Mouse (Mus musculus): ENCODE data around the gene Fxn. TPM values are rescaled to one million over a fixed set of nuclear protein-coding genes. Genes with fewer than 3 reads are reported as not detected.

Fxn gene
- 58.4 and 60.8 TPM in 2 replicates for polyA plus RNA-seq (2015; fragmentation: Nextera tagmentation; extraction: Ambion mirVana)

DNA sequence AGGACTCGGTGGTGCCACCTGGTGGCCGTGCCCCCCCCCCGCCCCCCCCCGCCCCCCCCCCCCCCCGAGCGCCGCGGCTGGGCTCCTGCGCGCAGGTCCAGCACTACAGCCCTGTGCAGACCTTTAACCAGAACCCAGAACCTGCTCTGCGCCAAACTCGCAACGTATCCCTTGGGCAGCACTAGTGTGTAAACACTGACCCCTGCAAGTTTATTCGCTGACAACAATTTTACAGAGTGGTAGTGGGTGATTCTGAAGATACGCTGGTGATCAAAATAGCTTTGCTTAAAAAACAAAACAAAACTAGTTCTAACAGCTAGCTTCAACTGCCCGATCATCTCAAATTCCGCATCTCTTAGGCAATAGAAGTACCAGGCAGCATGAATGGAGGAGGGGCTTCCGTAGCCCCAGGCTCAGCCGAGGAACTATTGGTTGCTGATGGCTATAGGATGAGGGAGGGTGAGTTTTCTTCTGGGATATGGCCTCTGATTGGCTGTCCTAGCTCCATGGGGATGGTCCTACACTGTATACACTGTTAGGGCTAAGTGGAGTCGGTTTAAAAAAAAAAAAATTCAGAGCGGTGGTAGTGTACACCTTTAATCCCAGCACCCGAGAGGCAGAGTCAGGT lies at the start of gene Fxn:
Fxn (minus strand) TSS at position 5 of the 628 bp plus-strand sequence.
- Histone ChIP-seq H3K27ac (peak within 1 kb of the TSS; percentile 95), H3K9ac (peak within 1 kb of the TSS; percentile 74), H3K4me1 (peaks cover 13% of the 10 kb centered on the region), H3K4me2 (peak within 1 kb of the TSS; percentile 90), H3K9me3 (replicated peaks) (no peaks in the 10 kb centered on the region), H3K4me3 (replicated peaks) (peak within 1 kb of the TSS; percentile 79), H3K27me3 (no peaks in the 10 kb centered on the region), H3K36me3 (peaks cover 13% of the 10 kb centered on the region)
- peak; percentile 94 for ATAC-seq (replicated peaks; ENCODE audit: low FRiP score)
- WGBS, result 2% methylated on average over 19 of the region's 22 CpGs

DNA sequence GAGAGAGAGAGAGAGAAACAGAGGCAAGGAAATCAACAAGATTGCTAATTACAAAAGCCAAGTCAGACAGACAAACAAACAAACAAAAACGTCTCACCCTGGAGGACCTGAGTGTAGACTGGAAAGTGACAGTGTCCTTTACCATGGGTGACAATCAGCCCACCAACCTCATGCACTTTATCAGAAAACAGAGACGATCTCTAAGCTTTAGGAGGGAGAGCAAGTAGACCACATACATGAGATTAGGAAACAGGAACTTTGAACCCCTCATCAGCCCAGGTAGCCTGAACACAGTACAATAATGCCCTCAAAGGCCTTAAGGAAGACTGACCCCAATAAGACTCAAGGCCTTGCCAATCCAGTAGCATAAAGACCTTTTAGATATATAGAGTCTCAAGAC lies 47.5 kb upstream of the Fxn start:
- H3K27me3 ChIP-seq, result peaks cover 3% of the 10 kb centered on the region; the same call in 1 of the 2 replicates
- no peak overlapping the region for H3K27ac ChIP-seq
- 0 out of 2 replicates have a peak, but pooled peaks cover 11% of the 10 kb centered on the region for H3K4me1 ChIP-seq
- H3K9me3 ChIP-seq (replicated peaks), result no peaks in the 10 kb centered on the region
- no peak for ATAC-seq (replicated peaks; ENCODE audit: low FRiP score)
- no peak overlapping the region for H3K4me2 ChIP-seq
- no peak overlapping the region for H3K9ac ChIP-seq
- 67% methylated on average over 2 of the region's 2 CpGs for WGBS
- no peaks in the 10 kb centered on the region for H3K36me3 ChIP-seq
- no peak overlapping the region for H3K4me3 ChIP-seq (replicated peaks)

- 0 out of 2 replicates have a peak, but pooled peaks cover 8% of the 10 kb centered on the region for H3K4me1 ChIP-seq
- H3K36me3 ChIP-seq, result no peaks in the 10 kb centered on the region
- no peak overlapping the region for H3K9ac ChIP-seq
- no peak overlapping the region for H3K4me3 ChIP-seq (replicated peaks)
- no peak for ATAC-seq (replicated peaks; ENCODE audit: low FRiP score)
- H3K4me2 ChIP-seq, result no peak overlapping the region
- peaks cover 3% of the 10 kb centered on the region; the same call in 1 of the 2 replicates for H3K27me3 ChIP-seq
- H3K9me3 ChIP-seq (replicated peaks), result no peaks in the 10 kb centered on the region
- no peak overlapping the region for H3K27ac ChIP-seq
- 40% methylated on average over 1 of the region's 1 CpGs for WGBS
Measured at GRCm38 (mm10) chr19:24326969-24327368, 46.6 kb upstream of the Fxn start.

GRCm38 (mm10) chr19:24325692-24326091 lies 45.3 kb upstream of the Fxn start:
- Histone ChIP-seq H3K27me3 (peaks cover 3% of the 10 kb centered on the region; the same call in 1 of the 2 replicates), H3K36me3 (no peaks in the 10 kb centered on the region), H3K9ac (no peak overlapping the region), H3K4me2 (no peak overlapping the region), H3K4me3 (replicated peaks) (no peak overlapping the region), H3K27ac (no peak overlapping the region), H3K9me3 (replicated peaks) (no peaks in the 10 kb centered on the region), H3K4me1 (0 out of 2 replicates have a peak, but pooled peaks cover 8% of the 10 kb centered on the region)
- ATAC-seq (replicated peaks; ENCODE audit: low FRiP score), result no peak
- 76% methylated on average over 6 of the region's 6 CpGs for WGBS

DNA sequence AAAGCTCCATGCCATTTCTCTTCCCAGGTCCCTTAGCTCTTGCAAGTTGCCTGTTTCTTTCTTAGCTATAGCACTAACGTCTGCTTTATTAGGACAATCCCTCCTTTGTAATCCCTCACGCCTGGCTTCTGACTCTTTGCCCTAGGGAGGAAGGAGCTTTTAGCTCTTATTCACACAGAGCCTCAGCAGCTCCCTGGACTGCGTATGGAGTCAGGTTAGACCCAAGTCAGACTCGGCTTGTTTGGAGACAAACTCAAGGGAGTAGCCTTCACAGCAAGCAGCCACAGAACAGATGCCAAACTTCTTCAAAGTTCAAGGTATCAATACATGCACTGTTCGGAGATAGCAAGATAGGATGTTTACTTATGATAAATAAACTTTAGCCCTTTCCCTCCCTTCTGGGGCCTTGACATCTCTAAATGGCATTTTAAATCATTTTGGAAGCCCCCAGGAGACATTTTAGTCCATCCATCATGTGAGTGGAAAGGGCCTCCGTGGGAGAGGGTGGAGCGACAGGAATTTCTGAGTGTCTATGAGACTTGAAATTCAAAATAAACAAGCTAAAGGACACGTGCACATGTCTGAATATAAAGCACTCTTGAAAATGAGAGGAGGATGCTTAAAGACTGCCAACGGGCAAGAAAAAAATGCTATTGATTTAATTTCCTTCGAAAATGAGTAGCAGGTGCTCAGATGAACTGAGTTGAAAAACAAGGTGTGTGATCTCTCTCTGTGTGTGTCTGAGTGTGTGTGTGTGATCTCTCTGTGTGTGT lies 43.6 kb upstream of the Fxn start:
- Histone ChIP-seq H3K9ac (no peak overlapping the region), H3K4me2 (no peak overlapping the region), H3K9me3 (replicated peaks) (no peaks in the 10 kb centered on the region), H3K27me3 (peaks cover 3% of the 10 kb centered on the region; the same call in 1 of the 2 replicates), H3K36me3 (no peaks in the 10 kb centered on the region), H3K4me3 (replicated peaks) (no peak overlapping the region), H3K27ac (no peak overlapping the region), H3K4me1 (0 out of 2 replicates have a peak, but pooled peaks cover 8% of the 10 kb centered on the region)
- 23% methylated on average over 10 of the region's 10 CpGs for WGBS
- ATAC-seq (replicated peaks; ENCODE audit: low FRiP score), result no peak

- Histone ChIP-seq H3K36me3 (no peaks in the 10 kb centered on the region), H3K9ac (no peak overlapping the region), H3K4me2 (no peak overlapping the region), H3K9me3 (replicated peaks) (no peaks in the 10 kb centered on the region), H3K27ac (no peak overlapping the region), H3K27me3 (peaks cover 3% of the 10 kb centered on the region; the same call in 1 of the 2 replicates), H3K4me1 (peaks cover 12% of the 10 kb centered on the region), H3K4me3 (replicated peaks) (no peak overlapping the region)
- 89% methylated on average over 8 of the region's 8 CpGs for WGBS
- no peak for ATAC-seq (replicated peaks; ENCODE audit: low FRiP score)
Measured at GRCm38 (mm10) chr19:24321900-24322311, 41.5 kb upstream of the Fxn start.

- H3K27ac ChIP-seq, result no peak overlapping the region
- H3K4me3 ChIP-seq (replicated peaks), result no peak overlapping the region
- peaks cover 3% of the 10 kb centered on the region; the same call in 1 of the 2 replicates for H3K27me3 ChIP-seq
- no peak for ATAC-seq (replicated peaks; ENCODE audit: low FRiP score)
- H3K4me1 ChIP-seq, result peaks cover 18% of the 10 kb centered on the region
- no peak overlapping the region for H3K9ac ChIP-seq
- no peaks in the 10 kb centered on the region for H3K36me3 ChIP-seq
- H3K4me2 ChIP-seq, result no peak overlapping the region
- WGBS, result 86% methylated on average over 6 of the region's 6 CpGs
- H3K9me3 ChIP-seq (replicated peaks), result no peaks in the 10 kb centered on the region
Measured at GRCm38 (mm10) chr19:24321211-24321899, 41.0 kb upstream of the Fxn start.

DNA sequence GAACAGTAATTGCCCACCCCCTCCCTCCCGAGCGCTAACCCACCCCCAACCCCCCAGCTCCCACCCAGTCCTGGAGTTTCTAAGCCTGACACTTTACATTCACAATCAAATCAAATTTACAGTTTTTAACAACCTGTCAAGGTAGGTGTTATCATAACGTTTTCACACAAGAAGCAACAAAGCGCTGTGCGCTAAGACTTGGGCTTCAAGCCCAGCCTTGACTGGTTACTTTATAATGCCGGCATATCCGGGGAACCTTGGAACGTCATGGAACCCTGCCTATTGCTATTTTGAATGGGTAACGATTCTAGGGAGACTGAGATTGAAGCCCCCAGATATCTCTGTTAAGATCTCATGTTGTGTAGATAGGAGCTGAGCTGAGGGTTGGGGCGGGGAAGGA lies 37.8 kb upstream of the Fxn start:
- 64% methylated on average over 10 of the region's 10 CpGs for WGBS
- Histone ChIP-seq H3K9ac (no peak overlapping the region), H3K4me2 (no peak overlapping the region), H3K9me3 (replicated peaks) (no peaks in the 10 kb centered on the region), H3K4me1 (peaks cover 10% of the 10 kb centered on the region), H3K27me3 (no peaks in the 10 kb centered on the region), H3K4me3 (replicated peaks) (no peak overlapping the region), H3K36me3 (no peaks in the 10 kb centered on the region), H3K27ac (no peak overlapping the region)
- ATAC-seq (replicated peaks; ENCODE audit: low FRiP score), result no peak

GRCm38 (mm10) chr19:24317731-24318130 lies 37.3 kb upstream of the Fxn start:
- Histone ChIP-seq H3K4me2 (no peak overlapping the region), H3K36me3 (no peaks in the 10 kb centered on the region), H3K4me3 (replicated peaks) (no peak overlapping the region), H3K9me3 (replicated peaks) (no peaks in the 10 kb centered on the region), H3K27me3 (no peaks in the 10 kb centered on the region), H3K4me1 (peaks cover 10% of the 10 kb centered on the region), H3K9ac (no peak overlapping the region), H3K27ac (no peak overlapping the region)
- ATAC-seq (replicated peaks; ENCODE audit: low FRiP score), result no peak
- 82% methylated on average over 2 of the region's 2 CpGs for WGBS

- Histone ChIP-seq H3K27ac (no peak overlapping the region), H3K4me2 (peak overlapping the region; percentile 35)
Measured at GRCm38 (mm10) chr19:24317038-24317591, 36.7 kb upstream of the Fxn start.

GRCm38 (mm10) chr19:24316060-24316725 lies 35.8 kb upstream of the Fxn start:
- 66% methylated on average over 9 of the region's 9 CpGs for WGBS
- H3K36me3 ChIP-seq, result no peaks in the 10 kb centered on the region
- no peaks in the 10 kb centered on the region for H3K27me3 ChIP-seq
- H3K9me3 ChIP-seq (replicated peaks), result no peaks in the 10 kb centered on the region
- ATAC-seq (replicated peaks; ENCODE audit: low FRiP score), result no peak
- H3K4me2 ChIP-seq, result no peak overlapping the region
- no peak overlapping the region for H3K27ac ChIP-seq
- H3K4me3 ChIP-seq (replicated peaks), result no peak overlapping the region
- H3K9ac ChIP-seq, result no peak overlapping the region
- peaks cover 13% of the 10 kb centered on the region for H3K4me1 ChIP-seq

More at GRCm38 (mm10) chr19:24317038-24317591, 36.7 kb upstream of the Fxn start:
- 0 out of 2 replicates have a peak, but pooled peaks have one; percentile 36 for ATAC-seq (replicated peaks; ENCODE audit: low FRiP score)
- H3K27me3 ChIP-seq, result no peaks in the 10 kb centered on the region
- WGBS, result 27% methylated on average over 15 of the region's 15 CpGs
- H3K4me1 ChIP-seq, result peaks cover 13% of the 10 kb centered on the region
- H3K36me3 ChIP-seq, result no peaks in the 10 kb centered on the region
- no peak overlapping the region for H3K9ac ChIP-seq
- H3K4me3 ChIP-seq (replicated peaks), result no peak overlapping the region
- H3K9me3 ChIP-seq (replicated peaks), result no peaks in the 10 kb centered on the region
